Mouse (Mus musculus) embryonic fibroblast, embryonic 13.5 days (primary cell): ENCODE measurements around the gene Sebox.

Experiments used
- CTCF ChIP-seq: IDR thresholded peaks from 2 replicates; pipeline ENCODE4 v1.5.1; 2011; ENCODE audit warnings: mild to moderate bottlenecking, control low read depth, low read length, moderate library complexity, borderline replicate concordance; ENCODE audit not compliant: insufficient read depth
- POLR2A ChIP-seq: IDR thresholded peaks from 2 replicates; pipeline ENCODE4 v1.6.1; 2011; ENCODE audit warnings: low read depth, mild to moderate bottlenecking, control low read depth, low read length, moderate library complexity

DNA sequence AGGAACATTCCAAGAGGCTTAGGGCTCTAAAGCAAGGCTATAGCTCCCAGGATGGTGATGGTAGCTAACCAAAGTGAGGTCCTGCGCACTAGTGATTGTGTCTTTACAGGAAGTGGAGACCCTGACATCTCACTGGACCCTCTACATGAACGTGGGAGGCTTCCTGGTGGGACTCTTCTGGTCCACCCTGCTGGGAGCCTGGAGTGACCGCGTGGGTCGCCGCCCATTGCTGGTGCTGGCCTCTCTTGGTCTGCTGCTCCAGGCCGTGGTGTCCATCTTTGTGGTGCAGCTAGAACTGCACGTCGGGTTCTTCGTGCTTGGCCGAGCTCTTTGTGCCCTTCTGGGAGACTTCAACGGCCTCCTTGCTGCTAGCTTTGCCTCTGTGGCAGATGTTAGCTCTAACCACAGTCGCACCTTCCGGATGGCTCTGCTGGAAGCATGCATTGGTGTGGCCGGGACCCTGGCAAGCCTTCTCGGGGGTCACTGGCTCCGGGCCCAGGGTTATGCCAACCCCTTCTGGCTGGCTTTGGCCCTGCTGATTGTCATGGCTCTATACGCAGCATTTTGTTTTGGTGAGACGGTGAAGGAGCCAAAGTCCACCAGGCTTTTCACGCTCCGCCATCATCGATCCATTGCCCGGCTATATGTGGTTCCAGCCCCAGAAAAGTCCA lies 36.9 kb upstream of the Sebox start:
- TF ChIP-seq CTCF (no peak), POLR2A (no peak)
